Mouse (Mus musculus) lung, adult 2 months (tissue): Measurements from ENCODE around the gene Lsm12.

Source experiments
- CTCF ChIP-seq: fragments of 200-500 bp; IDR thresholded peaks from 2 replicates; pipeline ENCODE4 v1.5.1; 2011; ENCODE audit warnings: mild to moderate bottlenecking, low read length, control low read depth; ENCODE audit not compliant: insufficient read depth
- POLR2A ChIP-seq: fragments of 200-500 bp; IDR thresholded peaks from 2 replicates; pipeline ENCODE4 v1.6.1; 2011; ENCODE audit warnings: low read depth, mild to moderate bottlenecking, control low read depth, low read length, borderline replicate concordance; ENCODE audit errors: extremely low read depth

DNA sequence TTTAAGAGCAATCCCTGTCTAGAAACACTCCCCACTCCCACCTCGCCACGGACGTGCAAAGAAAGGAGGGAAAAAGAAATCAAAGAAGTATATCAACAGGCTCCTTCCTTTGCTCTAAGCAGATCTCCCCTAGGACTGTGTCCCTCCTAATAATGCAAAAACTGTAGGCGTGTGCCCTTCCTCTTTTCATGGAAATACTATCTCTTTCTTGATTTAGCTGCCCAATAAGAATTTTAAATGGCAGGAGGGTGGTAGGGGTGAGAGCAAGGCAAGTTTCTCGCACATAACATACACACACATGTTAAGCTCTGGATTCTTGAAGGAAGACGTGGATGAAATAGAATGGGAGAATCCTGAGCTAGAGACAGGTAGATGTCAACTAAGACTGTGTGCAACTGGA, 3.9 kb upstream of the Lsm12 start:
- no peak for TF ChIP-seq POLR2A
- no peak for TF ChIP-seq CTCF
